Mouse (Mus musculus): ENCODE measurements around the gene Rin3. TPM values are rescaled to one million over a fixed set of nuclear protein-coding genes. Genes with fewer than 3 reads are reported as not detected.

Rin3 gene
- polyA plus RNA-seq (2014; fragmentation: Nextera tagmentation; extraction: Ambion mirVana): 11.0 and 12.5 TPM in 2 replicates

GRCm38 (mm10) chr12:102282763-102283482 is at the start of gene Rin3:
Rin3 (plus strand) TSS chr12:102283048.
- Histone ChIP-seq H3K9ac (ENCODE audit: low read depth, low read length) (peak within 1 kb of the TSS; percentile 81), H3K4me1 (ENCODE audit: control insufficient read depth, insufficient read depth, low read length) (peaks cover 25% of the 10 kb centered on the region), H3K27me3 (replicated peaks; ENCODE audit: control insufficient read depth, insufficient read depth, low read length) (no peaks in the 10 kb centered on the region), H3K4me3 (ENCODE audit: low read depth, low read length) (peak within 1 kb of the TSS; percentile 60), H3K36me3 (ENCODE audit: control insufficient read depth, insufficient read depth, low read length) (no peaks in the 10 kb centered on the region), H3K4me2 (ENCODE audit: low read depth, low read length) (peak within 1 kb of the TSS; percentile 97), H3K27ac (replicated peaks; ENCODE audit: low read depth, low read length) (peak within 1 kb of the TSS; percentile 63), H3K9me3 (ENCODE audit: control insufficient read depth, low read length) (peaks cover 6% of the 10 kb centered on the region)
- ATAC-seq (ENCODE audit: low read depth) (peak; percentile 48), DNase-seq (ENCODE audit: low spot score) (peak; percentile 45)
- WGBS: 2% methylated on average over 16 of the region's 75 CpGs

- no peak for DNase-seq (ENCODE audit: low spot score)
- Histone ChIP-seq H3K9ac (ENCODE audit: low read depth, low read length) (no peak overlapping the region), H3K4me3 (ENCODE audit: low read depth, low read length) (no peak overlapping the region), H3K4me1 (ENCODE audit: control insufficient read depth, insufficient read depth, low read length) (no peaks in the 10 kb centered on the region), H3K36me3 (ENCODE audit: control insufficient read depth, insufficient read depth, low read length) (no peaks in the 10 kb centered on the region), H3K4me2 (ENCODE audit: low read depth, low read length) (no peak overlapping the region), H3K27me3 (replicated peaks; ENCODE audit: control insufficient read depth, insufficient read depth, low read length) (no peaks in the 10 kb centered on the region), H3K27ac (replicated peaks; ENCODE audit: low read depth, low read length) (no peak overlapping the region), H3K9me3 (ENCODE audit: control insufficient read depth, low read length) (no peaks in the 10 kb centered on the region)
- ATAC-seq (ENCODE audit: low read depth): no peak
- 78% methylated on average over 3 of the region's 3 CpGs for WGBS
Observed at GRCm38 (mm10) chr12:102235551-102235950, 47.3 kb upstream of the Rin3 start.

GRCm38 (mm10) chr12:102236317-102236716 is 46.5 kb upstream of the Rin3 start:
- WGBS: 80% methylated on average over 6 of the region's 6 CpGs
- DNase-seq (ENCODE audit: low spot score): no peak
- H3K4me1 ChIP-seq (ENCODE audit: control insufficient read depth, insufficient read depth, low read length): no peaks in the 10 kb centered on the region
- H3K4me2 ChIP-seq (ENCODE audit: low read depth, low read length): no peak overlapping the region
- no peak overlapping the region for H3K4me3 ChIP-seq (ENCODE audit: low read depth, low read length)
- no peak overlapping the region for H3K27ac ChIP-seq (replicated peaks; ENCODE audit: low read depth, low read length)
- no peak overlapping the region for H3K9ac ChIP-seq (ENCODE audit: low read depth, low read length)
- H3K36me3 ChIP-seq (ENCODE audit: control insufficient read depth, insufficient read depth, low read length): no peaks in the 10 kb centered on the region
- no peak for ATAC-seq (ENCODE audit: low read depth)
- H3K9me3 ChIP-seq (ENCODE audit: control insufficient read depth, low read length): no peaks in the 10 kb centered on the region
- no peaks in the 10 kb centered on the region for H3K27me3 ChIP-seq (replicated peaks; ENCODE audit: control insufficient read depth, insufficient read depth, low read length)

- ATAC-seq (ENCODE audit: low read depth): no peak
- 62% methylated on average over 6 of the region's 6 CpGs for WGBS
- Histone ChIP-seq H3K27me3 (replicated peaks; ENCODE audit: control insufficient read depth, insufficient read depth, low read length) (no peaks in the 10 kb centered on the region), H3K4me2 (ENCODE audit: low read depth, low read length) (no peak overlapping the region), H3K4me3 (ENCODE audit: low read depth, low read length) (no peak overlapping the region), H3K9ac (ENCODE audit: low read depth, low read length) (no peak overlapping the region), H3K9me3 (ENCODE audit: control insufficient read depth, low read length) (no peaks in the 10 kb centered on the region), H3K4me1 (ENCODE audit: control insufficient read depth, insufficient read depth, low read length) (no peaks in the 10 kb centered on the region), H3K27ac (replicated peaks; ENCODE audit: low read depth, low read length) (no peak overlapping the region), H3K36me3 (ENCODE audit: control insufficient read depth, insufficient read depth, low read length) (no peaks in the 10 kb centered on the region)
- peak; percentile 16 for DNase-seq (ENCODE audit: low spot score)
Observed at GRCm38 (mm10) chr12:102242076-102242722, 40.6 kb upstream of the Rin3 start.

GRCm38 (mm10) chr12:102243915-102244314 is 38.9 kb upstream of the Rin3 start:
- WGBS: 43% methylated on average over 1 of the region's 1 CpGs
- Histone ChIP-seq H3K27ac (replicated peaks; ENCODE audit: low read depth, low read length) (no peak overlapping the region), H3K4me3 (ENCODE audit: low read depth, low read length) (no peak overlapping the region), H3K4me1 (ENCODE audit: control insufficient read depth, insufficient read depth, low read length) (no peaks in the 10 kb centered on the region), H3K36me3 (ENCODE audit: control insufficient read depth, insufficient read depth, low read length) (no peaks in the 10 kb centered on the region), H3K27me3 (replicated peaks; ENCODE audit: control insufficient read depth, insufficient read depth, low read length) (no peaks in the 10 kb centered on the region), H3K9me3 (ENCODE audit: control insufficient read depth, low read length) (no peaks in the 10 kb centered on the region), H3K4me2 (ENCODE audit: low read depth, low read length) (no peak overlapping the region), H3K9ac (ENCODE audit: low read depth, low read length) (no peak overlapping the region)
- DNase-seq (ENCODE audit: low spot score) (peak; percentile 56), ATAC-seq (ENCODE audit: low read depth) (peak; percentile 85)

- ATAC-seq (ENCODE audit: low read depth): no peak
- no peaks in the 10 kb centered on the region for H3K36me3 ChIP-seq (ENCODE audit: control insufficient read depth, insufficient read depth, low read length)
- no peaks in the 10 kb centered on the region for H3K9me3 ChIP-seq (ENCODE audit: control insufficient read depth, low read length)
- no peak overlapping the region for H3K27ac ChIP-seq (replicated peaks; ENCODE audit: low read depth, low read length)
- no peak overlapping the region for H3K4me3 ChIP-seq (ENCODE audit: low read depth, low read length)
- no peak overlapping the region for H3K4me2 ChIP-seq (ENCODE audit: low read depth, low read length)
- DNase-seq (ENCODE audit: low spot score): no peak
- 89% methylated on average over 5 of the region's 5 CpGs for WGBS
- H3K4me1 ChIP-seq (ENCODE audit: control insufficient read depth, insufficient read depth, low read length): no peaks in the 10 kb centered on the region
- H3K27me3 ChIP-seq (replicated peaks; ENCODE audit: control insufficient read depth, insufficient read depth, low read length): no peaks in the 10 kb centered on the region
- H3K9ac ChIP-seq (ENCODE audit: low read depth, low read length): no peak overlapping the region
Observed at GRCm38 (mm10) chr12:102246226-102246625, 36.6 kb upstream of the Rin3 start.

GRCm38 (mm10) chr12:102248104-102248503 is 34.7 kb upstream of the Rin3 start:
- Histone ChIP-seq H3K4me2 (ENCODE audit: low read depth, low read length) (no peak overlapping the region), H3K27ac (replicated peaks; ENCODE audit: low read depth, low read length) (no peak overlapping the region), H3K4me3 (ENCODE audit: low read depth, low read length) (no peak overlapping the region), H3K4me1 (ENCODE audit: control insufficient read depth, insufficient read depth, low read length) (no peaks in the 10 kb centered on the region), H3K36me3 (ENCODE audit: control insufficient read depth, insufficient read depth, low read length) (no peaks in the 10 kb centered on the region), H3K9me3 (ENCODE audit: control insufficient read depth, low read length) (no peaks in the 10 kb centered on the region), H3K9ac (ENCODE audit: low read depth, low read length) (no peak overlapping the region), H3K27me3 (replicated peaks; ENCODE audit: control insufficient read depth, insufficient read depth, low read length) (no peaks in the 10 kb centered on the region)
- WGBS: 88% methylated on average over 6 of the region's 6 CpGs
- DNase-seq (ENCODE audit: low spot score): no peak
- no peak for ATAC-seq (ENCODE audit: low read depth)

GRCm38 (mm10) chr12:102250316-102250715 is 32.5 kb upstream of the Rin3 start:
- Histone ChIP-seq H3K27me3 (replicated peaks; ENCODE audit: control insufficient read depth, insufficient read depth, low read length) (no peaks in the 10 kb centered on the region), H3K4me3 (ENCODE audit: low read depth, low read length) (no peak overlapping the region), H3K36me3 (ENCODE audit: control insufficient read depth, insufficient read depth, low read length) (no peaks in the 10 kb centered on the region), H3K4me1 (ENCODE audit: control insufficient read depth, insufficient read depth, low read length) (no peaks in the 10 kb centered on the region), H3K27ac (replicated peaks; ENCODE audit: low read depth, low read length) (no peak overlapping the region), H3K4me2 (ENCODE audit: low read depth, low read length) (no peak overlapping the region), H3K9ac (ENCODE audit: low read depth, low read length) (no peak overlapping the region), H3K9me3 (ENCODE audit: control insufficient read depth, low read length) (no peaks in the 10 kb centered on the region)
- DNase-seq (ENCODE audit: low spot score) (no peak), ATAC-seq (ENCODE audit: low read depth) (no peak)
- 80% methylated on average over 4 of the region's 4 CpGs for WGBS

GRCm38 (mm10) chr12:102251070-102251469 is 31.8 kb upstream of the Rin3 start:
- Histone ChIP-seq H3K27me3 (replicated peaks; ENCODE audit: control insufficient read depth, insufficient read depth, low read length) (no peaks in the 10 kb centered on the region), H3K9me3 (ENCODE audit: control insufficient read depth, low read length) (no peaks in the 10 kb centered on the region), H3K9ac (ENCODE audit: low read depth, low read length) (no peak overlapping the region), H3K4me3 (ENCODE audit: low read depth, low read length) (no peak overlapping the region), H3K36me3 (ENCODE audit: control insufficient read depth, insufficient read depth, low read length) (no peaks in the 10 kb centered on the region), H3K4me1 (ENCODE audit: control insufficient read depth, insufficient read depth, low read length) (no peaks in the 10 kb centered on the region), H3K27ac (replicated peaks; ENCODE audit: low read depth, low read length) (no peak overlapping the region), H3K4me2 (ENCODE audit: low read depth, low read length) (no peak overlapping the region)
- ATAC-seq (ENCODE audit: low read depth) (no peak; the same call in 1 of the 2 replicates), DNase-seq (ENCODE audit: low spot score) (peak; percentile 11)
- 74% methylated on average over 3 of the region's 3 CpGs for WGBS
